Mouse (Mus musculus) forebrain, embryonic 11.5 days (tissue): Measurements from ENCODE around the gene Cd40lg. TPM values are rescaled to one million over a fixed set of nuclear protein-coding genes. Genes with fewer than 3 reads are reported as not detected.

Experiments used
- ATAC-seq: fragments of 200-750 bp; cut with Nextera tagmentation; replicated peaks from 2 replicates; pipeline ENCODE4 v1.8.0; 2017; ENCODE audit warnings: moderate TSS enrichment; ENCODE audit not compliant: low FRiP score
- DNase-seq: peaks from one replicate; pipeline ENCODE4 v3.0.0-alpha.2; 2017; ENCODE audit warnings: low spot score
- H3K27ac ChIP-seq: fragments of 300-500 bp; sonication (generic); 2 replicates; pipeline ENCODE4 v1.5.1; 2014; ENCODE audit warnings: low read depth, low read length
- H3K27me3 ChIP-seq: fragments of 300-500 bp; sonication (generic); 2 replicates; pipeline ENCODE4 v1.6.1; 2014; ENCODE audit warnings: mild to moderate bottlenecking, low read length, mixed read lengths; ENCODE audit not compliant: control insufficient read depth, insufficient read depth
- H3K36me3 ChIP-seq: fragments of 300-500 bp; sonication (generic); 2 replicates; pipeline ENCODE4 v1.6.1; 2014; ENCODE audit warnings: mild to moderate bottlenecking, low read length, moderate library complexity, mixed read lengths; ENCODE audit not compliant: control insufficient read depth, insufficient read depth
- H3K4me1 ChIP-seq: fragments of 300-500 bp; sonication (generic); replicated peaks from 2 replicates; pipeline ENCODE4 v1.6.1; 2014; ENCODE audit warnings: low read length, mixed read lengths; ENCODE audit not compliant: control insufficient read depth, insufficient read depth
- H3K4me2 ChIP-seq: fragments of 300-500 bp; sonication (generic); 2 replicates; pipeline ENCODE4 v1.6.1; 2014; ENCODE audit warnings: low read depth, mild to moderate bottlenecking, low read length, moderate library complexity, mixed read lengths; ENCODE audit not compliant: severe bottlenecking
- H3K4me3 ChIP-seq: fragments of 300-500 bp; sonication (generic); 2 replicates; pipeline ENCODE4 v1.5.1; 2014; ENCODE audit warnings: low read depth, low read length
- H3K9ac ChIP-seq: fragments of 300-500 bp; sonication (generic); 2 replicates; pipeline ENCODE4 v1.6.1; 2014; ENCODE audit warnings: low read length
- H3K9me3 ChIP-seq: fragments of 300-500 bp; sonication (generic); 2 replicates; pipeline ENCODE4 v1.6.1; 2016; ENCODE audit warnings: low read length, mixed read lengths; ENCODE audit not compliant: control insufficient read depth
- WGBS: fragments of 180-500 bp; shearing (Covaris S2); extraction: QIAGEN DNeasy Blood & Tissue Kit; methylation state at CpG from one replicate; pipeline ENCODE4 v1.1.7; 2014; 5-methylcytosine and 5-hydroxymethylcytosine counted together
- polyA plus RNA-seq: library from polyadenylated mRNA; unstranded; fragments of >200 nt; fragmentation: Nextera tagmentation; extraction: Ambion mirVana; gene quantifications from 2 replicates; pipeline ENCODE4 v1.2.1, GENCODE M21; 2014

The Cd40lg gene
- polyA plus RNA-seq, 1 experiment from 2014 or later = not detected

DNA sequence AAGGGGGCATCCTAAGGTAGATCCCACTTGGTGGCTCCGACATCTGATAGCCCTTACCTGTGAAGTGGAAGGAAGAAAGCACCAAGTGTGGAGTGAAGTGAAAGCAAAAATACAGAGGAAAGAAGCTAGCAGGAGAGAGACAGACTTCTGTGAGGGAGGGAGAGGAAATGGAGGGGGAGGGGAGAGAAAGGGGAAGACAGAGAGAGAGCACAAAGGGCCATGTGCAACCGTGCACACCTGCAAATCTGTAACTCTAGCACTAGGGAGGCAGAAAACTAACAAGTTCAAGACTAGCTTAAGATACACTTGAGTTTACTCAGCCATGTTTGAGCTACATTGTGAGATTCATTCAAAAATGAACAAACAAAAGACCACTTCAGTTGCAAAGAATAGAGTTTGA, 16.2 kb downstream of the Cd40lg start:
- Histone ChIP-seq H3K9me3 (no peaks in the 10 kb centered on the region), H3K4me1 (no peaks in the 10 kb centered on the region)

GRCm38 (mm10) chrX:57233596-57233995, 21.7 kb downstream of the Cd40lg start:
- H3K36me3 ChIP-seq = no peaks in the 10 kb centered on the region
- no peak overlapping the region for H3K27ac ChIP-seq
- WGBS = 81% methylated on average over 2 of the region's 2 CpGs
- H3K4me2 ChIP-seq = no peak overlapping the region
- H3K4me1 ChIP-seq = no peaks in the 10 kb centered on the region
- no peaks in the 10 kb centered on the region for H3K27me3 ChIP-seq
- no peak overlapping the region for H3K9ac ChIP-seq
- H3K9me3 ChIP-seq = no peaks in the 10 kb centered on the region
- H3K4me3 ChIP-seq = no peak overlapping the region
- DNase-seq (no peak), ATAC-seq (no peak)

More for the DNA sequence above, 16.2 kb downstream of the Cd40lg start:
- DNase-seq (no peak), ATAC-seq (no peak)
- H3K27ac ChIP-seq = no peak overlapping the region
- H3K27me3 ChIP-seq = no peaks in the 10 kb centered on the region
- no peak overlapping the region for H3K4me2 ChIP-seq
- no peak overlapping the region for H3K4me3 ChIP-seq
- no peak overlapping the region for H3K9ac ChIP-seq
- 76% methylated on average over 2 of the region's 2 CpGs for WGBS
- H3K36me3 ChIP-seq = no peaks in the 10 kb centered on the region

- H3K36me3 ChIP-seq = no peaks in the 10 kb centered on the region
- ATAC-seq (no peak), DNase-seq (no peak)
- H3K4me2 ChIP-seq = no peak overlapping the region
- no peak overlapping the region for H3K9ac ChIP-seq
- no peaks in the 10 kb centered on the region for H3K27me3 ChIP-seq
- no peaks in the 10 kb centered on the region for H3K4me1 ChIP-seq
- no peak overlapping the region for H3K4me3 ChIP-seq
- H3K9me3 ChIP-seq = no peaks in the 10 kb centered on the region
- 68% methylated on average over 4 of the region's 4 CpGs for WGBS
- no peak overlapping the region for H3K27ac ChIP-seq
Observed at GRCm38 (mm10) chrX:57235982-57236381, 24.0 kb downstream of the Cd40lg start.

DNA sequence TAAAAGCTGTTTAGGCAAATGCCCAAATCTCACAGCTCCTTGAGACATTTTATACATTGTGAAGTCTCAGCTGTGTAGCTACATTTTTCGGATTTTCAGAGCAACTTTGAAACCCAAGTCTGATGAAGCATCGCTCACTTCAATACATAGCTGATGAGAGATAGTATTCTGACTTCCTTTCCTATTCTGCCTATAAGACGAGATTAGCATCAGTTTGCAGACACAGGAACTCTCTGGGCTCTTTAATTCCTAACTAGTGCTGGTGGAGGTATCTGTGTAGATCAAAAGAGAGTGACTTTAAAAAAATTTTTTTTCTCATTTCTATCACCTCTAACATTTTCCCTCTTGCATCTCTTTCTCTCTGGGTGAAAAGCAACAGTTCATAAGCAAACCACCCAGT, 26.6 kb downstream of the Cd40lg start:
- ATAC-seq (no peak), DNase-seq (no peak)
- Histone ChIP-seq H3K9me3 (no peaks in the 10 kb centered on the region), H3K4me3 (no peak overlapping the region), H3K27me3 (no peaks in the 10 kb centered on the region), H3K4me1 (no peaks in the 10 kb centered on the region), H3K36me3 (no peaks in the 10 kb centered on the region), H3K9ac (no peak overlapping the region), H3K4me2 (no peak overlapping the region), H3K27ac (no peak overlapping the region)
- 65% methylated on average over 3 of the region's 3 CpGs for WGBS

- Histone ChIP-seq H3K4me3 (no peak overlapping the region), H3K9ac (no peak overlapping the region), H3K27me3 (no peaks in the 10 kb centered on the region), H3K27ac (no peak overlapping the region), H3K4me1 (no peaks in the 10 kb centered on the region), H3K4me2 (no peak overlapping the region), H3K9me3 (no peaks in the 10 kb centered on the region), H3K36me3 (no peaks in the 10 kb centered on the region)
- no peak for ATAC-seq
- no peak for DNase-seq
- WGBS = 77% methylated on average over 7 of the region's 7 CpGs
Observed at GRCm38 (mm10) chrX:57253329-57254055, 41.5 kb downstream of the Cd40lg start.

GRCm38 (mm10) chrX:57260744-57261143, 48.8 kb downstream of the Cd40lg start:
- 54% methylated on average over 2 of the region's 2 CpGs for WGBS
- H3K27me3 ChIP-seq = no peaks in the 10 kb centered on the region
- H3K9ac ChIP-seq = no peak overlapping the region
- ATAC-seq (no peak), DNase-seq (no peak)
- H3K9me3 ChIP-seq = no peaks in the 10 kb centered on the region
- H3K27ac ChIP-seq = no peak overlapping the region
- H3K4me2 ChIP-seq = no peak overlapping the region
- H3K36me3 ChIP-seq = no peaks in the 10 kb centered on the region
- H3K4me1 ChIP-seq = no peaks in the 10 kb centered on the region
- H3K4me3 ChIP-seq = no peak overlapping the region

DNA sequence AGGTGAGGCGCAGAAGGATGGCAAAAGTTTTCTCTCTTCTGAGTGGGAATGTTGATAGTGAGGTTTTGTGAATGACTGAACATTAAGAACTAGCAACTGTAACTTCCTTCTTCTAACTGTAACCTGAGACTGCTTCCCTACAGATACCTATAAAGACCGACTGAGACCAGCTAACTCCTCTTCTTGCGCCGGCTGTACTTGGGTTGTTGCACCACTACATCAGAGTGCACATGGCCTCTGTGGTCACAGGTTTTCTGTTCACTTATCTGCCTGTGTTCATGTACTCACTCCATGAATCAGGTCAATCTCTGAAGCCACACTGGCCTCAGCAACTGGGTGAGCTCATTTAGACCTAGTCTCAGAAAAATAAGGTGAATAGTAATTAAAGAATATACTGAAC, 51.6 kb downstream of the Cd40lg start:
- H3K27me3 ChIP-seq = no peaks in the 10 kb centered on the region
- H3K27ac ChIP-seq = no peak overlapping the region
- DNase-seq (no peak), ATAC-seq (no peak)
- H3K9ac ChIP-seq = no peak overlapping the region
- H3K9me3 ChIP-seq = no peaks in the 10 kb centered on the region
- no peaks in the 10 kb centered on the region for H3K4me1 ChIP-seq
- no peak overlapping the region for H3K4me3 ChIP-seq
- 85% methylated on average over 4 of the region's 4 CpGs for WGBS
- no peaks in the 10 kb centered on the region for H3K36me3 ChIP-seq
- no peak overlapping the region for H3K4me2 ChIP-seq

Other genes starting within 250 kb of the Cd40lg start
- not detected in 2 replicates for gene Brs3, start 169.1 kb upstream of the Cd40lg start, polyA plus RNA-seq
- 81.2 and 82.8 TPM in 2 replicates for gene Htatsf1, start 158.6 kb upstream of the Cd40lg start, polyA plus RNA-seq
- 0.35 TPM in 1 of 2 replicates, not detected in the other for gene Vgll1, start 124.0 kb upstream of the Cd40lg start, polyA plus RNA-seq
- gene Arhgef6, start 126.6 kb downstream of the Cd40lg start, polyA plus RNA-seq = 6.7 and 7.0 TPM in 2 replicates
- gene Rbmx, start 180.9 kb downstream of the Cd40lg start, polyA plus RNA-seq = 284 and 285 TPM in 2 replicates
- not detected in 2 replicates for gene Gm364, start 197.0 kb downstream of the Cd40lg start, polyA plus RNA-seq